Mouse (Mus musculus): ENCODE measurements at regions not wholly inside any gene's neighbourhood (a gene's known extent, or its start where the extent isn't known, plus 50 kb on each side); places are given as distances from the start of the nearest gene placed in this dataset.
A peak's percentile ranks its signal among the peaks of the same experiment; 100 is the strongest.

DNA sequence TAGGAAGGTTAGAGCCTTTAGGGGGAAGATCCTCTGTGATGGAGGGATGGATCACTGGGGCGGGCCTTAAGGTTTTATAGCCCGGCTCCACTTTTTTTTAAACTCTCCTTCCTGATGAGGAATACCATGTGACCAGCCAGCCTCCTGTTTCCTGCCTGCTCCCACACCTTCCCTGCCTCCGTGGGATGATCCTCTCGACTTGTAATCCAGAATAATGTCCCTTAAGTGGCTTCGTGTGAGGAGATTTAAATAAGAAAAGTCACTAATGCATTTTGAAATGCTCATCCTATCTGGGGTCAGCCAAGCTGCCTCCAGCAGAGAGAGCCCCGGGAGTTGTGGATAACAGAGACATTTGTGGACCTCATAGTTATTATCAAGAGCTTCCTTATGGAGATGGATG lies 200.0 kb upstream of the Sulf2 start:
- Histone ChIP-seq H3K9ac (replicated peaks; ENCODE audit: low read length) (no peak overlapping the region), H3K9me3 (ENCODE audit: low read length) (no peaks in the 10 kb centered on the region), H3K27me3 (ENCODE audit: insufficient read depth, low read length) (no peaks in the 10 kb centered on the region), H3K27ac (no peak overlapping the region), H3K4me2 (ENCODE audit: low read depth, low read length) (no peak overlapping the region), H3K36me3 (ENCODE audit: insufficient read depth, low read length) (no peaks in the 10 kb centered on the region), H3K4me3 (ENCODE audit: low read length) (no peak overlapping the region), H3K4me1 (ENCODE audit: insufficient read depth, low read length) (peaks cover 14% of the 10 kb centered on the region)
- TF ChIP-seq CTCF (IDR thresholded peaks at IDR 0.05; ENCODE audit: low read depth), result no peak
- WGBS, result 53% methylated on average over 6 of the region's 6 CpGs
- ATAC-seq (no peak), DNase-seq (ENCODE audit: low spot score) (no peak)

- H3K27ac ChIP-seq, result no peak overlapping the region
- no peak for TF ChIP-seq CTCF (IDR thresholded peaks at IDR 0.05; ENCODE audit: low read depth)
- peaks cover 7% of the 10 kb centered on the region; the same call in 1 of the 2 replicates for H3K27me3 ChIP-seq (ENCODE audit: insufficient read depth, low read length)
- peaks cover 8% of the 10 kb centered on the region; the same call in 1 of the 2 replicates for H3K4me1 ChIP-seq (ENCODE audit: insufficient read depth, low read length)
- no peaks in the 10 kb centered on the region for H3K9me3 ChIP-seq (ENCODE audit: low read length)
- no peak overlapping the region for H3K9ac ChIP-seq (replicated peaks; ENCODE audit: low read length)
- 92% methylated on average over 4 of the region's 4 CpGs for WGBS
- no peaks in the 10 kb centered on the region for H3K36me3 ChIP-seq (ENCODE audit: insufficient read depth, low read length)
- DNase-seq (ENCODE audit: low spot score) (no peak), ATAC-seq (no peak)
- H3K4me2 ChIP-seq (ENCODE audit: low read depth, low read length), result no peak overlapping the region
- H3K4me3 ChIP-seq (ENCODE audit: low read length), result no peak overlapping the region
Observed at GRCm38 (mm10) chr2:166354391-166354790, 198.9 kb upstream of the Sulf2 start.

DNA sequence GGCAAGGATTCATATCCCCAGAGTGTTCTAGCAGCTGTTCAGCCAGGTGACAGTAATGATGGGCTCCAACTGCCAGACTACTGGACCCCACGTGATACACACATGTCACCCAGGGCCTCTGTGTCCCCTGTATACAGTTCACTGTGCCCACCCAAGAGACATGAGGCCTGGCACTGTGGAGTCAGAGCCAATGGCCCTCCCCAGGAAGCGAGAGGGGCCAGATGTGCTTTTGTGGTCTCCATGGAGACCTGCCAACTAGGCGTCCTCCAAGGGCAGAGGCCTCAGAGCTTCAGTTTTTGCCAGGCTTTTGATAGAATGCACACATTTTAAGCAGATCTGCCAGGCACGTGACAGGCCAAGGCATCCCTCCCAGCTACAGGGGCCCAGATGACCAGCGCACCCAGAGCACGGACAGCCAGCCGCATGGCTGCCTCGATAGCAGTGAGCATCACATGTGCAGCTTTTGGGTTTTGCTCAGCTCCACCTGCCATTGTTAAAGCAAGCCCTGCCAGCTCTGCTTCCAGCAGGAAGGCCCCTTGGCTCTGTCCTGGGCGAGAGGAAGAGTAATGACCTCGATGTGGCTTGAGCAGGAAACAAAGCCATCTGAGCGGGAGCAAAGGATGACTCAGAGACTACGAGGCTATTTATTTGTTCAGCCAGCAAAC lies 198.1 kb upstream of the Sulf2 start:
- Histone ChIP-seq H3K9me3 (ENCODE audit: low read length) (no peaks in the 10 kb centered on the region), H3K27ac (no peak overlapping the region), H3K4me1 (ENCODE audit: insufficient read depth, low read length) (peaks cover 8% of the 10 kb centered on the region; the same call in 1 of the 2 replicates), H3K36me3 (ENCODE audit: insufficient read depth, low read length) (no peaks in the 10 kb centered on the region), H3K27me3 (ENCODE audit: insufficient read depth, low read length) (peaks cover 7% of the 10 kb centered on the region; the same call in 1 of the 2 replicates), H3K4me2 (ENCODE audit: low read depth, low read length) (no peak overlapping the region), H3K9ac (replicated peaks; ENCODE audit: low read length) (no peak overlapping the region), H3K4me3 (ENCODE audit: low read length) (no peak overlapping the region)
- TF ChIP-seq CTCF (IDR thresholded peaks at IDR 0.05; ENCODE audit: low read depth), result no peak
- peak; percentile 76 for ATAC-seq
- WGBS, result 22% methylated on average over 12 of the region's 12 CpGs
- DNase-seq (ENCODE audit: low spot score), result peak; percentile 74

DNA sequence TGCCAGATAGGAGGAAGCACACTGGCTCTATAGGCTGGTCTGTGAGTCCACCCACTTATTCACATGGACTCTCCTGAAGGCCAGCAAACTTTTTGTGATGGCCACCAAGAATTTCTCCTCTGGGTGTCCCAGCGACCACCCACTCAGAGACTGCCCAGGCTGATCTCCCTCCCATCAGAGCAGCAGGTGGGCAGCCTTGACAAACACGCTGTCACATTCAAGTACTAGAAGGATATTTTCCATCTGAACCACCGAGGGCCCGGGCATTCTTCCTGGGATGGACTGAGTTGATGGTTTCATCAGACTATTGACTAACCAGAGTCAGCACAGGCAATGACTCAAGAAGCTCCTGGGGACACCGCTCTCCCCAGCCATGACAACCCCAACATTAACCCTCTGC lies 196.5 kb upstream of the Sulf2 start:
- Histone ChIP-seq H3K9ac (replicated peaks; ENCODE audit: low read length) (no peak overlapping the region), H3K4me1 (ENCODE audit: insufficient read depth, low read length) (peaks cover 8% of the 10 kb centered on the region), H3K27me3 (ENCODE audit: insufficient read depth, low read length) (peaks cover 7% of the 10 kb centered on the region; the same call in 1 of the 2 replicates), H3K4me3 (ENCODE audit: low read length) (no peak overlapping the region), H3K9me3 (ENCODE audit: low read length) (no peaks in the 10 kb centered on the region), H3K4me2 (ENCODE audit: low read depth, low read length) (no peak overlapping the region), H3K36me3 (ENCODE audit: insufficient read depth, low read length) (no peaks in the 10 kb centered on the region), H3K27ac (no peak overlapping the region)
- WGBS, result 74% methylated on average over 5 of the region's 5 CpGs
- ATAC-seq (no peak), DNase-seq (ENCODE audit: low spot score) (no peak)
- no peak for TF ChIP-seq CTCF (IDR thresholded peaks at IDR 0.05; ENCODE audit: low read depth)

GRCm38 (mm10) chr2:166351581-166351980 lies 196.1 kb upstream of the Sulf2 start:
- H3K4me2 ChIP-seq (ENCODE audit: low read depth, low read length), result no peak overlapping the region
- H3K27ac ChIP-seq, result no peak overlapping the region
- H3K4me3 ChIP-seq (ENCODE audit: low read length), result no peak overlapping the region
- H3K4me1 ChIP-seq (ENCODE audit: insufficient read depth, low read length), result peaks cover 8% of the 10 kb centered on the region
- no peak for TF ChIP-seq CTCF (IDR thresholded peaks at IDR 0.05; ENCODE audit: low read depth)
- 84% methylated on average over 9 of the region's 9 CpGs for WGBS
- ATAC-seq (no peak), DNase-seq (ENCODE audit: low spot score) (no peak)
- no peaks in the 10 kb centered on the region for H3K36me3 ChIP-seq (ENCODE audit: insufficient read depth, low read length)
- no peak overlapping the region for H3K9ac ChIP-seq (replicated peaks; ENCODE audit: low read length)
- H3K9me3 ChIP-seq (ENCODE audit: low read length), result no peaks in the 10 kb centered on the region
- H3K27me3 ChIP-seq (ENCODE audit: insufficient read depth, low read length), result peaks cover 7% of the 10 kb centered on the region; the same call in 1 of the 2 replicates

DNA sequence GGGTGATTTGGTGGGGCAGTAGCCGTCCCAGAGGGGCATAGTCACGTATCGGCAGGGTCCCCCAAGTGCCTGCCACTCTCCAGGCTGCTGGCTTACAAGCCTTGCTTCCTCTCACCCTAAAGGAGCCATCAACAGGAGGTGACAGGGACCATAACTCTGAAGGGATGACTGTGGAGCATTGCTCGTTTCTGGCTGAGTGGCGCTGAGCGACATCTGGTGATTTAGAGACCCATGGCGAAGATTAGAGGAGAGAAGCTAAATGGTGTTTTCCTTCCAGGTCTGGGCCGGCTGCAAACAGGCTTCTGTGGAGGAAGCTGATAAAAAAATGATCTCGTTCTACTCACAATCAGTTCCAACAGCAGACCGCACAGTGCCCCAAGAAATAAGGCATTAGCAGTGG lies 193.2 kb upstream of the Sulf2 start:
- Histone ChIP-seq H3K4me2 (ENCODE audit: low read depth, low read length) (no peak overlapping the region), H3K9ac (replicated peaks; ENCODE audit: low read length) (no peak overlapping the region), H3K27ac (no peak overlapping the region), H3K9me3 (ENCODE audit: low read length) (no peaks in the 10 kb centered on the region), H3K4me3 (ENCODE audit: low read length) (no peak overlapping the region), H3K4me1 (ENCODE audit: insufficient read depth, low read length) (peaks cover 3% of the 10 kb centered on the region), H3K27me3 (ENCODE audit: insufficient read depth, low read length) (peaks cover 7% of the 10 kb centered on the region; the same call in 1 of the 2 replicates), H3K36me3 (ENCODE audit: insufficient read depth, low read length) (no peaks in the 10 kb centered on the region)
- ATAC-seq (no peak), DNase-seq (ENCODE audit: low spot score) (peak; percentile 54)
- 40% methylated on average over 10 of the region's 10 CpGs for WGBS
- TF ChIP-seq CTCF (IDR thresholded peaks at IDR 0.05; ENCODE audit: low read depth), result no peak
